Mouse (Mus musculus) liver, adult 2 months (tissue): ENCODE data around the gene Zfp277. TPM values are rescaled to one million over a fixed set of nuclear protein-coding genes. Genes with fewer than 3 reads are reported as not detected.

Experiments used
- DNase-seq: peaks from one replicate; pipeline ENCODE4 v3.0.0-alpha.2; 2011; ENCODE audit warnings: low read depth, low spot score; ENCODE audit errors: extremely low read depth
- H3K27ac ChIP-seq: fragments of 200-500 bp; replicated peaks from 2 replicates; pipeline ENCODE4 v1.5.1; 2012; ENCODE audit warnings: low read depth, mild to moderate bottlenecking, control low read depth, inconsistent platforms, low read length; ENCODE audit not compliant: insufficient read depth
- H3K27me3 ChIP-seq: fragments of 200-500 bp; 2 replicates; pipeline ENCODE4 v1.6.1; 2012; ENCODE audit warnings: mild to moderate bottlenecking, moderate library complexity, low read length, inconsistent platforms; ENCODE audit not compliant: control insufficient read depth, insufficient read depth
- H3K36me3 ChIP-seq: fragments of 200-500 bp; 2 replicates; pipeline ENCODE4 v1.6.1; 2012; ENCODE audit warnings: low read length, inconsistent platforms; ENCODE audit not compliant: control insufficient read depth, insufficient read depth
- H3K4me1 ChIP-seq: fragments of 200-500 bp; 2 replicates; pipeline ENCODE4 v1.6.1; 2011; ENCODE audit warnings: low read length; ENCODE audit not compliant: control insufficient read depth, insufficient read depth
- H3K4me3 ChIP-seq: fragments of 200-500 bp; 2 replicates; pipeline ENCODE4 v1.5.1; 2011; ENCODE audit warnings: low read depth, mild to moderate bottlenecking, control low read depth, low read length, moderate library complexity; ENCODE audit not compliant: insufficient read depth
- H3K79me2 ChIP-seq: fragments of 200-500 bp; 2 replicates; pipeline ENCODE4 v1.6.1; 2012; ENCODE audit warnings: inconsistent platforms, mild to moderate bottlenecking, low read length, moderate library complexity; ENCODE audit not compliant: control insufficient read depth, insufficient read depth
- H3K9ac ChIP-seq: fragments of 200-500 bp; 2 replicates; pipeline ENCODE4 v1.6.1; 2012; ENCODE audit warnings: low read depth, mild to moderate bottlenecking, control low read depth, inconsistent platforms, low read length
- CTCF ChIP-seq: fragments of 200-500 bp; IDR thresholded peaks from 2 replicates; pipeline ENCODE4 v1.5.1; 2011; ENCODE audit warnings: low read depth, low read length, control low read depth
- POLR2A ChIP-seq: fragments of 200-500 bp; IDR thresholded peaks from 2 replicates; pipeline ENCODE4 v1.6.1; 2011; ENCODE audit warnings: low read length, control low read depth; ENCODE audit not compliant: insufficient read depth; ENCODE audit errors: extremely low read depth
- WGBS: fragments of 180-500 bp; shearing (Covaris S2); methylation state at CpG from one replicate; pipeline ENCODE4 v1.1.7; 2018; 5-methylcytosine and 5-hydroxymethylcytosine counted together
- polyA plus RNA-seq: library from polyadenylated mRNA; depleted of rRNA; stranded (reverse); fragments of >200 nt; gene quantifications from 2 replicates; pipeline ENCODE4 v1.2.3, GENCODE M21; 2012
- total RNA-seq: library from RNA; depleted of rRNA; stranded (reverse); fragments of >200 nt; gene quantifications from 2 replicates; pipeline ENCODE4 v1.2.3, GENCODE M21; 2014

Zfp277 gene
- total and polyA plus RNA-seq, 2 experiments, result 3.3 to 14.0 TPM

DNA sequence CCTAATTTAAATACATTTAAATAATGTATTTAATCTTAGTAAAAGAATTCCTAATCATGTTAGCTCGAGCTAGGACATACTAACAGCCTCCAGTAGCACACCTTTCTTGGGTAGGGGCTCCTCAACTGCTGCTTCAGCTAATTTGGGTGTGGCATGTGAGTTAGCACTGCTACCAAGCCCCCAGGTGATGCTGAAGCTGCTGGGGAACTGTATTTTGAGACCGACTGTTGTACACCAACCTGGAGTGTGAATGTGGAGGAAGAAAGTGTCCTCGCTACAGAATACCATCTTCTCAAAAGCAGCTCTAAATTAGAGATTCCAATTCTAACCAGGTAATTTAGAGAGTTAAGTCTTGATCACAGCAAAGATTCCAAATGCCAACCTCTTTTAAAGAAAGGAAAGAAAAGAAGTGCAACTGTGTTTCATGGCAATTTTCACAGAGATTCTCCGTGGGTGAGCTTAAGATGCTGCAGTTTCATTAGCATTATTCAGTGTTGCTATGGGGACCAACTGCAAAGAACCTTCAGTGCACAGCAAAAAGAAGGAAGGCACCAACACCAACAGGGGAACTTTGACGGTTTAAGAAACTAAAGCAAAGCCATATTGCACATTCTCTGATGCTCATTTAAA lies 30.9 kb downstream of the Zfp277 start:
- H3K27me3 ChIP-seq, result no peaks in the 10 kb centered on the region
- H3K27ac ChIP-seq, result no peak overlapping the region
- 89% methylated on average over 5 of the region's 5 CpGs for WGBS
- H3K36me3 ChIP-seq, result peaks cover 3% of the 10 kb centered on the region; the same call in 1 of the 2 replicates
- no peak overlapping the region for H3K9ac ChIP-seq
- H3K4me3 ChIP-seq, result no peak overlapping the region
- no peak for TF ChIP-seq POLR2A
- no peak for TF ChIP-seq CTCF
- H3K4me1 ChIP-seq, result peaks cover 3% of the 10 kb centered on the region
- no peak for DNase-seq
- no peaks in the 10 kb centered on the region; the same call in 1 of the 2 replicates for H3K79me2 ChIP-seq

DNA sequence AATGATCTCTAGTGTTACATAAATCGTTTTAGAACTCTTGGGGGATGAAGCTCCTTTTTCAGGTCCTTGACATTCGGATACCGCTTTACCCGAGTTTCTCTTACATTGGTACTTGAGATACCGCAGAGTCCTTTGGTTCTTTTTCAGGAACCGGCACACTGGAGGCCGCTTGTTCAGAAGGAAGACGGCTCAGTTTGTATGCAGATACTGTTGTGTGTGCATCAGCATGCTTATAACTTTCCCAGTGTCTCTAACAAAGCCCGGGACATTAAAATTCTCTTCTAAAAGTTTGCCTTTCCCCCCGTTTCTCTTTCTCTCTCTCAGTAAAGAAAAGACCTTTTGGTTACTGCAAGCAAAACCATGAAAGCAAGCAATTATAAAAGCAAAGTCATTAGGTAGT lies 45.9 kb downstream of the Zfp277 start:
- no peak overlapping the region for H3K4me3 ChIP-seq
- H3K27ac ChIP-seq, result no peak overlapping the region
- H3K4me1 ChIP-seq, result no peaks in the 10 kb centered on the region; the same call in 1 of the 2 replicates
- no peaks in the 10 kb centered on the region for H3K36me3 ChIP-seq
- H3K9ac ChIP-seq, result no peak overlapping the region
- H3K79me2 ChIP-seq, result no peaks in the 10 kb centered on the region; the same call in 1 of the 2 replicates
- no peaks in the 10 kb centered on the region for H3K27me3 ChIP-seq
- no peak for DNase-seq
- WGBS, result 98% methylated on average over 10 of the region's 10 CpGs
- TF ChIP-seq CTCF, result no peak
- TF ChIP-seq POLR2A, result no peak

GRCm38 (mm10) chr12:40399386-40399785 lies 46.3 kb downstream of the Zfp277 start:
- DNase-seq, result no peak
- 92% methylated on average over 2 of the region's 2 CpGs for WGBS
- Histone ChIP-seq H3K27ac (no peak overlapping the region), H3K9ac (no peak overlapping the region), H3K4me1 (no peaks in the 10 kb centered on the region; the same call in 1 of the 2 replicates), H3K4me3 (no peak overlapping the region), H3K79me2 (no peaks in the 10 kb centered on the region; the same call in 1 of the 2 replicates), H3K27me3 (no peaks in the 10 kb centered on the region), H3K36me3 (no peaks in the 10 kb centered on the region)
- TF ChIP-seq POLR2A (no peak), CTCF (no peak)

DNA sequence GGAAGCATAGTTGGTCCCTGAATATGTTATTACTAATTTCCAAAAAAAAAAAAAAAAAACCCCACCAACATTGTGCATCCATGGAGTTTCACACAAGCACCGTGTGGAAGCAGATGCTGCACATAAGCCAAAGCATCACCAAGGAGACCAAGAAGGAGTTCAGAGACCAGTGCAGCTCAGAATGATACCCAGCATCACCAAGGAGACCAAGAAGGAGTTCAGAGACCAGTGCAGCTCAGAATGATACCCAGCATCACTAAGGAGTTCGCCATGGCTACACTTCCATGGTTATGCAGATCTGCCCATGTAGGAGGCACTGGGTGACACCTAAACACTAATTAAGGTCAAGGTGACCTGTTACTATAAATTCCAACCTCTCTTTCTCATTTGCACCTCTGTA lies 46.8 kb downstream of the Zfp277 start:
- H3K27me3 ChIP-seq, result no peaks in the 10 kb centered on the region
- no peak overlapping the region for H3K9ac ChIP-seq
- no peak overlapping the region for H3K27ac ChIP-seq
- no peak for DNase-seq
- TF ChIP-seq POLR2A, result no peak
- no peak for TF ChIP-seq CTCF
- H3K4me3 ChIP-seq, result no peak overlapping the region
- H3K4me1 ChIP-seq, result no peaks in the 10 kb centered on the region; the same call in 1 of the 2 replicates
- H3K79me2 ChIP-seq, result no peaks in the 10 kb centered on the region; the same call in 1 of the 2 replicates
- no peaks in the 10 kb centered on the region for H3K36me3 ChIP-seq
- 92% methylated on average over 2 of the region's 2 CpGs for WGBS

- H3K79me2 ChIP-seq, result peaks cover 2% of the 10 kb centered on the region; the same call in 1 of the 2 replicates
- no peaks in the 10 kb centered on the region for H3K36me3 ChIP-seq
- WGBS, result 85% methylated on average over 3 of the region's 3 CpGs
- H3K4me1 ChIP-seq, result no peaks in the 10 kb centered on the region
- H3K27ac ChIP-seq, result no peak overlapping the region
- H3K9ac ChIP-seq, result no peak overlapping the region
- H3K27me3 ChIP-seq, result no peaks in the 10 kb centered on the region
- no peak for DNase-seq
- no peak overlapping the region for H3K4me3 ChIP-seq
- no peak for TF ChIP-seq CTCF
- no peak for TF ChIP-seq POLR2A
These were observed 52.8 kb downstream of the Zfp277 start for GRCm38 (mm10) chr12:40392869-40393268.

- DNase-seq, result no peak
- Histone ChIP-seq H3K4me1 (no peaks in the 10 kb centered on the region), H3K27me3 (no peaks in the 10 kb centered on the region), H3K79me2 (peaks cover 2% of the 10 kb centered on the region; the same call in 1 of the 2 replicates), H3K27ac (no peak overlapping the region), H3K9ac (no peak overlapping the region), H3K4me3 (no peak overlapping the region), H3K36me3 (no peaks in the 10 kb centered on the region)
- 96% methylated on average over 1 of the region's 1 CpGs for WGBS
- TF ChIP-seq CTCF (no peak), POLR2A (no peak)
These were observed 54.4 kb downstream of the Zfp277 start for GRCm38 (mm10) chr12:40391262-40391661.
